Mouse (Mus musculus) ovary, postnatal 10 days (tissue): ENCODE data around the gene Eva1b.
"Not testable (repeated sequence)": the region's sequence is repeated elsewhere in the genome, so short reads cannot be mapped to it uniquely, and the experiment has no call there.

ENCODE experiments used
- DNase-seq: peaks from one replicate; pipeline ENCODE4 v3.0.0; 2022; ENCODE audit warnings: low spot score

Gene Eva1b

DNA sequence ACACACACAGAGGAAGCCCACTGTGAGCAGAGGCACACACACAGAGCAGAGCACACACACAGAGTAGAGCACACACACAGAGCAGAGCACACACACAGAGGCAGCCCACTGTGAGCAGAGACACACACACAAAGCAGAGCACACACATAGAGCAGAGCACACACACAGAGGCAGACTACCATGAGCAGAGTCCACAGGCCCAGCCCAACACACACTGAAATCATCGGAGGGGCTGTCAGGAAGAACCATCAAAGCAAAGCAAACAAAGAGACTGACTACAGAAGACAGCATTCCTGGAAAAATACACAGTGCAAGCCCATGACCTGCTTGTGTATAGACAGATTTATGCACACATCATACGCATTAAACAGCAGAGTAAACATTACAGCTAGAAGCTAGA lies 8.3 kb downstream of the Eva1b start:
- DNase-seq = no peak

DNA sequence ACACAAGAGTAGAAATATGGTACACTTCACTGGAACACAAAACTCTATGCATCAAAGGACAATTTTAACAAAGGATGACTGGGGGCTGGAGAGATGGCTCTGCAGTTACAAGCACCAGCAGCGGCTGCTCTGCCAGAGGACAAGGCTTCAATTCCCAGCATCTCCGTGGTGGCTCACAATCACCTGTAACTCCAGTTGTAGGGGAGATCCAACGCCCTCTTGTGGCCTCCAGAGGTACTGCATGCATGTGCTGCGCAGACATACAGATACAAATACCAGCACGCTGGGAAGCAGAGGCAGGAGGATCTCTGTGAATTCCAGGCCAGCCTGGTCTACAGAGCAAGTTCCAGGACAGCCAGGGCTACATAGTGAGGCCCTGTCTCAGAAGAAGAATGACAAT lies 9.1 kb downstream of the Eva1b start:
- no peak for DNase-seq

DNA sequence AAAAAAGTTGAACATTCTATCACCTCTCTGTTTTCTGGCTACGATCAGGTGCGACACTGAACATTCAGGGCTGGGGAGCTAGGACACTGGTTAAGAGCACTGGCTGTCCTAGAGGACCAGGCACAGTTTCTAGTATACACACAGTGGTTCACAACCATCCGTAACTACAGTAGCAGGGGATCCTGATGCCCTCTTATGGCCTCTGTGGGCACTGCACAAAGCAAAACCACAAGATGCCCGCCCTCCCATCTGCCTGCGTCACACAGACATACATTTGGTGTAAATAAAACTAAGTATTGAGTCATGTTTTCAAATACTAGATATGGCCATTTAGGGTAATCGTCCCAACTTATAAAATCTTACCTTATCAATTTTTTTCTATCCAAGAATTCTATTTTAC lies 10.0 kb downstream of the Eva1b start:
- no peak for DNase-seq

DNA sequence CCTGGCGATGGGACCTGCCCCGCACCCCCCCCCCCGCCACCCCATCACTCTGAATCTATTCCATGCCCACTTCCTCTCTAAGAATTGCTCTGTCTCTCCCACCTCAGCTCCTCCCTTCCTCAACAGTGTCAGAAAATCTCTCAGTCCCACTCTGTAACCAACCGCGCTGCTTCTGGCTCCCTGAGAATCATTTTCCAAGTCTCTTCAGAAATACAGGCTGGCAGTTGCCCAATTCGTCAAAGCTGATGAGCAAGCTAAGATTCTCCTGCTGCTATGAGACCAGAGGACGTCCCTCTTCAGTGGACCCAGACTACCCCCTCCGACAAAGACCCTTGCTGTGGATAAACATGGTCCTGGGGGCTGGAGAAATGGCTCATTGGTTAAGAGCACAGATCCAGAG lies 11.9 kb downstream of the Eva1b start:
- no peak for DNase-seq

DNA sequence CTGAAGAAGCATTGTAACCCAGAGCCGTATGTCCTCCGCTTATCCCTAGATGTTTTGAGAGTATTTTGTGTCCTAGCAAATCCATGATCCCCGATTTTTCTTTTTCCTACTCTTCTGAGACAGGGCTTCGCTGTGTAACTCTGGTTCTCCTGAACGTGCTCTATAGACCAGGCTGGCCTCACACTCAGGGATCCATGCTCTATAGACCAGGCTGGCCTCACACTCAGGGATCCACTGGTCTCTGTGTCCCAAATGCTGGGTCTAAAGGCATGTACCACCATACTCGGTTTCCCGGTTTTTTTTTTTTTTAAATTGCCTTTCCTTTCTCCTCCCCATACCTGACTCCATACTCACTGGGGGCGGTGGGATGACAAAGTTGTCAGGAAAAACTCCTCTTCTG lies 13.4 kb downstream of the Eva1b start:
- DNase-seq = no peak

DNA sequence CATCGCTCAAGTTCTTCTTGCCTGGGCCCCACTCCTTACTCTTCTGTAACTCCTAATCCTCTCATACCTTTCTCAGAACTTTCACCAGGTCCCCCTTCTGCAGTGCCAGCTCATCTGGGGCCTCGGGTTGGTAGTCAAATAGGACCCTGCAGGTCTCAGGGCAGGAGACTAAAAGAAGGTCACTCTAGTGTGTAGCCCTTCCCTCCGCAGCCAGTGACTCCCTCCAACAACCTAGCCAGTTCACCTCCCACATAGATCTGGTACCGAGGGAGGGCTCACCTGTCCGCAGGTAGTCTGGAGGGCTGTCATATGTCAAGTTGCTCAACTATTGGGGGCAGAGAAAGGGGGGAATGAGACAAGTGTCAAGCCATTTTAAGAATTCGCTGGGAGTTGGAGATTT lies 13.9 kb downstream of the Eva1b start:
- no peak for DNase-seq

DNA sequence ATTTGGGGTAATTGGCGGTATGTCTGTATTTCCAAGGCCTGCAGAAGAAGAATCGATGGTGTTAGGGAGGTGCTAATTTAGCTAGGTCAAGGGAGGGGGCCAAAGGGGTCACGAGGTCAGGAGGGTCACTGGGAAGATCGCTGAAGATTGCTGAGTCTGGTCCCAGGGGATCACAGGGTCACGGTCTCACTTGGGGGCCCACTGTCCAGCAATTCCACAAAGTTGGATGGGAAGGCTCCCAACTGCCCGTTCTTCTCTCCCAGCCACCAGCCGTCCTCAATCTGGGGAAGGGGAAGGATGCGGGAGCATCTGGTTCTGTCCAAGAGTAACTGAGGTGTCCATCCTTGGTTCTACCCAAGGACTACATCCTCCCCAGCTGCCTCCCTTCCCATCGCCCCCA lies 14.4 kb downstream of the Eva1b start:
- DNase-seq = no peak

DNA sequence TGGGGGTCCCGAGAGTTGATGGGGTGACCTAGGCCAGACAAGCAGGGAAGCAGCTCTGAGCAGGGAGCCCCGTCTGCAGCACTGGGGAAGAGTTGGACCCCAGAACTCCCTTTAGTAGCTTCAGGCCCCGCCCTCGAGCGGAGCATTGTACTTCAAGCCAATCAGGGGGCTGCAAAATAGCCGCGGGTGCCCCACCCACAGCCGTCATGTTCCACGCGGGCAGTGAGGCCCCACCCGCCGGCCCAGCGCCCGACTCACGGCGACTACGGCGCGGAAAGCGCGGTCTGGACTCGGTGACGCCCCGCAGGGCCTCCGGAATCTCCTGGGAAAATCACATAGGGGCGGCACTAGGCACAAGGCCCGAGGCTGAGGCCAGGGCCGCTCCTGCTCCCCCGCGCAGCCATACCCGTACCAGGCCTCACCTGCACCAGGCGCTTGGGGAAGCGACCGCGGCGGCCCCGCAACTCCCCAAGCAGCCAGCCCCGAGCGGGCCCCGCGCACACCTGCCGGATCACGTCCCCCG lies 15.1 kb downstream of the Eva1b start:
- DNase-seq = peak; percentile 73

DNA sequence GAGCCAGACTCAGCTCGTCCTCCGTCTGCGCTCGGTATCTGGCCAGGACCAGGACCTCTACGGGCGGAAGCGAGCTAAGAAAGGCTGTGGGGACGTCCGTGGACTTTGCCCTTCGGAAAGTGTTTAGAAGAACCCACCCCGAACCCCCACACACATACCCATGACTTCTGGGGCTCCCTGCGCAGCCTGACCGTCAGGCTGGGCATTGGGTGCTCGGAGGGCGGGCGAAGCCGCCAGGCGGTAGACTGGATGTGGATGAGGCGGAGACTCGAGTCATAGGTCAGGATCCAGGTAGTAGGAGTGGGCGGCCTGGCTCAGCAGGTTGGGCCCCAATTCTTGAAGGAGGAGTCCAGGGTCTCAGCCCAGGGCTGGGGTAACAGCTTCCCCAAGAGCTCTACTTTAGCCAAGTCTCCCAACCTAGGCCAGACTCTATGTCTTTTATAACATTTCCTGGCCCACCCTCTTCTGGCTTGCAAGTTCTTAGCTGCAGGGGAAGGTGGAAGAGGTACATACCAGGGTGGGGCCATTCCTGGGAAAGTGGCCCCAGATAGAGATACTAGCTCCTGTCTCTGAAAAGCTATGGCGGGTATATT lies 15.6 kb downstream of the Eva1b start, which contains the start of gene Sh3d21:
Gene Sh3d21, minus strand, starts transcription at position 425 of the 593 bp plus-strand sequence.
- DNase-seq = no peak

DNA sequence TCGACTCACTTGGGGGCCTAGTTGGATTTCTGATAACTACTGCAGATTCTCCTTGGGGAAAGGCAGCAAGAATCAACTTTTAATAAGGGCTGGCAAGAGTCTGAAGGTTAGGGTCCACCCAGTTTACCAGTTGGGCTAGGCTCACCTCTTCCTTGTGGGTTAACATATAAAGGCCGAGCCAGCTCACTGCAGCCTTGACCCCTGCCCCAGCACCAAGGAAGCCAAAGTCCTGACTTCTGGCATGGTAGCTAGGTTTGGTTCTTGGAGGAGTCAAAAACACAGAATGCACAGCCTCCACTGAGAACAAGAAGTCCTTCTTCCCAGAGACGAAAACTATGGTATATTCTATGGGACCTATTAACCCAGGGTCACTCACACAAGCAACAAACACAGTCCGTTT lies 16.1 kb downstream of the Eva1b start:
- DNase-seq = no peak

DNA sequence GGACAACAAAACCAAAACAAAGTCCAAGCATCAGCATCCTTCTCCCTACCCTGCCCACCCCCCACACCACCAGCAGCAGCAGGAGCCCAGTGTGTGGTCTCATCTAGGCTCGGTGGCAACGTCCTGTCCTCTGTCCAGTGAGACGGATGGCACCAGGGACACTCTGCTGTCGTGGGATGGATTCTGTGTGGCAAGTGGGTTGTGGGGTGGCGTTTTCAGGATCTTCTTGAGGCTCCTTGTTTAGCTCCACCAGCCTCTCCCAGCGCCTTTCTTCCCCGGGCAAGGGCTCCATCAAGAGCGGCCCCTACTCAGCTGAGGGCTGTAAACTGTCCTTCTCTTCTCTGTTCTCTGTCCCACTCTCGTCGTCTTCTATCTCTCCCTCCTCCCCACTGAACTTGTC lies 17.5 kb downstream of the Eva1b start:
- not testable (repeated sequence) for DNase-seq

DNA sequence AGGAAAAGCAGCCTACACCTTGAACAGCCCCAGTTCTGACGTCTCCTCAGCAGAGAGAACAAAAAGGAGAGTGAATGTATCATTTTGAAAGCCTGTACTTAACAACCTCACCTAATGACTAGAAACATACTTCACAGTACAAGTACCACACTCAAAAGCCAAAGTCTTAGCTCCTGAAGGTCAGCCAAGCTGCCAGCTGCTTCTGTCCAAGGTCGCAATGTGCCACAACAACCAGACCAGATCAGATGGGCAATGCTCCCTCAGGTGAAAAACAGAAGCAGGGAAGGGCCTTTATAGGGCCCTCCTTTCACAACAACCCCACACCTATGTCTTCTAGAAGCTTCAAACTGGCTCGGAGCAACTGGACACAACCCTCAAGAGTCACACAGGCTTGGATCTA lies 18.5 kb downstream of the Eva1b start:
- DNase-seq = no peak

DNA sequence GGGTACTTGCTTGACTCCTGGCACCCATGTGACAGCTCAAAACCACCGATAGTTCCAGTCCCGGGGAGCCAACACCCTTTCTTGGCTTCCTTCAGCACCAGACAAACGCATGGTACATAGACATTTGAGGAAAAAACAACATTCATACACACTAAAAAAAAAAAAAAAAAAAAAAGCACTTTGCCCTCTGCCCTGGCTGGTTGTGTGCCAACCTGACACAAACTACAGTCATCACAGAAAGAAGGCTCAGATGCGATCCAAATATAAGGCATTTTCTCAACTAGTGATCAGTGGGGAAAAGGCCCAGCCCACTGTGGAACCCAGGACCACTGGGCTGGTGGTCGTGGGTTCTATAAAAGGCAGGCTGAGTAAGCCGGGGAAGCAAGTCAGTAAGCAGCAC lies 21.3 kb downstream of the Eva1b start:
- no peak for DNase-seq

DNA sequence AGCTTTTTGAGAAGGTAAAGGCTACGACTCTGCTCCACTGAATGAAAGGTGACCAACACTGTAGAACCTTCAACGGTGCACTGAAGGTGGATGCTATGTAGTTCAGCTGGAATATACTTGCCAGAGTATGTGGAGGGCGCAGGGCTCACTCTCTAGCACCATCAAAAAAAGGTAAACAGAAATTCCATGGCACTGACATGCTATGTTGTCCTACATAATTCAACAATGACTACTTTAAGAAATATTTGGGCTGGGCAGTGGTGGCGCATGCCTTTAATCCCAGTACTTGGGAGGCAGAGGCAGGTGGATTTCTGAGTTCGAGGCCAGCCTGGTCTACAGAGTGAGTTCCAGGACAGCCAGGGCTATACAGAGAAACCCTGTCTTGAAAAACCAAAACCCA lies 23.2 kb downstream of the Eva1b start:
- DNase-seq = not testable (repeated sequence)

DNA sequence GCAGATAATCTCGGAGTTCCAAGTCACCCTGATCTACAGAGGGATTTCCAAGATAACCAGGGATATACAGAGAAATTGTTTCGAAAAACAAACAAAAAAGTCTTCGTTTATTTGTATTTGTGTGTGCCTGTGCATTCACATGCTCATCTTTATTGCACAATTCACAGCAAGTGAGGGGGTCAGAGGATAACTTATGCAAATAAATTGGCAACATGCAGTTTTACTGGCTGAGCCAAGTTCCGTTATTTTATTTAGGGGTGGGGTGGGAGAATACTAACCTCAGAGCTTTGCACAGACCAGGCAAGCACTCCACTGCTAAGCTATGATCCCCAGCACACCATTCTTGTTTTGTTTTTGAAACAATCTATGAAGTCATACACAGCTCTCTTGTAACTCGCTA lies 26.3 kb downstream of the Eva1b start:
- DNase-seq = no peak

DNA sequence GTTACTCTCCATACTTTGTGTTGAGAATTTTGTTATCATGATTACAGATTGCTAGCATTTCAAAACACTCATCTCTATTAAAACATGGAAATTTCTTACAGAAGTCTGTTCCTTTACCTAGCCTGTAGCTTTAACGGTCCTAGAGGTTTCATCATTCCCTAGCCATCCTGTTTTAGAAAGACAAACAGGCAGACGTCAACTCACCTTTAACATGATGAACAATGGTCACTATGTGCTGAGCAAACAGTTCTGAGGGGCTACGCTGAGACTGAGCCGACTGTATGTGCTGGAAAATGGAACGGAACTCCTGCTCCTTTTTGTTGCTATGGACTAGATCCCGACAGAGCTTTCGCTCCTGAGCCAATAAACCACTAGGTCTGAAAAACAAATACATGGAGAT lies 28.4 kb downstream of the Eva1b start:
- not testable (repeated sequence) for DNase-seq

DNA sequence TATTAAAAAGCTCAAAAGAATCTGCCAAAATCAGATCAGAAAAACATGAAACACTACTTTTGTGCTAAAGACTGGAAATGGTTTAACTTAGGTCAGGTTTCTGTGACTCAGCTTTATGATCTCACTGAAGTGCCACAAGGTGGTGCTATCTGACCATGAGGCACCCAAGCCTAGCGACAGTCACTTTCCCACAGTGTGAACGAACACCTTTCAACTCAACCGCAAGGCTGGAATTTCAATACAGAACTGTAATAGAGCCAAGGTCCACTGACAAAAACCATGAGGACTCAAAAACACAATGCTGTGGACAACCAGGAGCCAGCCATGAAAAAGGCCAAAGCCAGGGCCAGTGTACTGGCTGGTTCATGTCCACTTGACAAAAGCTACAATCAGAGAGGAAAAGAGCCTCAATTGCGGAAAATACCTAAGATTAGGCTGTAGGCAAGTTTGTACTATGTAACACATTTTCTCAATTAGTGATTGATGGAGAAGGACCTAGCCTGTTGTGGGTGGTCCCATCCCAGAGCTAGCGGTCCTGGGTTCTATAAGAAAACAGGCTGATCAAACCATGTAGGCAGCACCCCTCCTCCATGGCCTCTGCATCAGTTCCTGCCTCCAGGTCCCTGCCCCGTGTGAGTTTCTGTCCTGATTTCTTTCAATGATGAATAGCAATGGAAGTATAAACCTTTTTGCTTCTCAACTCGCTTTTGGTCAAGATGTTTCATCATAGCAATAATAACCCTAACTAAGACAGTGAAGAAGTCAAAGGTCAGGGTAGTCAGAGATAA lies 33.8 kb downstream of the Eva1b start:
- DNase-seq = no peak

DNA sequence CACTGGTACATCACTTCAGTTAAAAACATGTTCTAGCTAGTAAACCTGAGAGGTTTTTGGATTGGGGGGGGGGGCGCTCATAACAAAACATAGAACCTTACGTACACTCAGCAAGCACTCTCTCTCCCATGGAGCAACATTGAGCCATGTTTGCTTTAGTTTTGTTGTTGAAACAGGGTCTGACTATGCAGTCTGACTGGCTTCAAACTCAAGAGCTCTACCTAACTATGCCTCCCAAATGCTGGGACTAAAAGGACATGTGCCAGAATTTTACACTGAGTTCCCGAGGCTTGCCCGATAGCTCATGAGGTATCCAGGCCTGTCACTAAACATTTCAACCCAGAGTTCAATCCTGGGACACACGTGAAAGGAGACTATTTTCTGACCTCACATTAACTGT lies 35.5 kb downstream of the Eva1b start:
- DNase-seq = no peak

DNA sequence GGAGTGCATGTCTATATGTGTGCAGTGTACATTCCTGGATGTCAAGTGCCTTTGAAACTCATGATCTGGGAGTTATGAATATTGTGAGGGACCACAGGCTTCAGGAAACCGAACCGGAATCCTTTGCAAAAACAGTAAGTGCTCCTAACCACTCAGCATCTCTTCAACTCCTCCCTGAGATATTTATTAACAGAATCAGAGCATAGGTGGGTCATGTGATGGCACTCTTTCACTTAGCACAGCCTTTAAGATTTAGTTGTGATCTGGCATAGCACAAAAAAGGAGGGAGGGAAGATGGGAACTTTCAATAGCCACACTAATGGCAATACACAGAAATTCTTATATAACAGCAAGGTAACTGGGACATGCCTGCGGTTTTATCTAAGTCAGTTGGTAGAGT lies 39.6 kb downstream of the Eva1b start:
- no peak for DNase-seq

DNA sequence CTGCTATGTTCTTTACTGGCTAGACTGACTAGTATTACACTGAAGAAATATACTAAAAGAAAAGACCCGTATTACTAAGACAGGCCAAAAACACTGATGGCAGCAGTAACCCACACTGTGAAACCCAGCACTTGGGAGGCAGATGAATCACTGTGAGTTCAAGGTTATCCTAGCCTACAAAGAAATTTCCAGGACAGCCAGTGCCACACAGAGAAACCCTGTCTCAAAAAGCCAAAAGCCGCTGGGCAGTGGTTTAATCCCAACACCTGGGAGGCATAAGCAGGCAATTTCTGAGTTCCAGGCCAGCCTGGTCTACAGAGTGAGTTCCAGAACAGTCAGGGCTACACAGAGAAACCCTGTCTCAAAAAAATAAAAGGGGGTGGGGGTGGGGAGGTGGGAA lies 43.1 kb downstream of the Eva1b start:
- no peak for DNase-seq

DNA sequence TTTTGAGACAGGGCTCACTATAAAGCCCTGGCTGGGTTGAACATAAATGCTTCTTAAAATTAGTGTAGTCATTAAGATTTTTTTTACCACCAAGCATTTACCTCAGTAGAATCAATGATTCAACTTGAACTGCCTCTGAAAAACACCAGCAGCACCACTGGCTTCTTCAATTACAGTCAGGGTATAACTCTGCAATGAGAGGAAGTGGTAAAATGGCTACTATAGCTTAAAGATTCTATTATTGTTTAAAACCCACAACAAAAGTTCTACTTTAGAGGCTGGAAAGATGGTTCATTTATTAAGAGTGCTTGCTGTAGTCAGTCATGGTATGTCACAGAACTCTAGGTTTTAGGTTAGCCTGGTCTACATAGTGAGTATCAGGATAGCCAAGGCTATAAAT lies 46.7 kb downstream of the Eva1b start:
- DNase-seq = no peak

DNA sequence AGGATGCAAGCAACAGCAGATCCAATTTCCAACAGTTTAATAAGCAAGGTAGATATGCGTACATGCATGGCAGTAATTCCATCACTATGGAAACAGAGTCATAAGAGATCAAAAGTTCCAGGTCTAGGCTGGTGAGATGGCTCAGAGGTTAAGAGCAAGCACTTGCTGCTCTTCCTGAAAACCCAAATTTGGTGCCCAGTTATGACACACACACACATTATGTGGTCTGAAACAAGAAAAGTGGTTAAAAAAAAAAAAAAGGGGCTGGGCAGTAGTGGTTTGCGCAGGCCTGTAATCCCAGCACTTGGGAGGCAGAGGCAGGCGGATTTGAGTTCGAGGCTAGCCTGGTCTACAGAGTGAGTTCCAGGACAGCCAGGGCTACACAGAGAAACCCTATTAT lies 47.4 kb downstream of the Eva1b start:
- DNase-seq = no peak

DNA sequence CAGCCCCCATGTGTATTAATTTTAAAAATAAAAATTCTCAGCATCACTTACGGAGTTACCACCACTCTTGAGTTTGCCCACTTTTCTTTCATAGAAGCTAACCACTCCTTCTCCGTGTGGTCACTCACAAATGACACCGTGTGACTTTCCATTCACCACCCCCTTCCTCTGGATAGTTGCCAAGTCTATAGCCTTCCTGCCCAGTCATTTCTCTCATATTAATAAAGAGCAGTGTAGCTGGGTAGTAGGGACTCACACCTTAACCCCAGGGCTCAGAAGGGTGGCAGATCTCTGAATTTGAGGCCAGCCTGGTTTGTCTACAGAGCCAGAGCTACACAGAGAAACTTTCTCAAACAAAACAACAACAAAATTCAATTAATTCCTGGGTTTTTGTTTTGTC lies 49.9 kb downstream of the Eva1b start:
- DNase-seq = no peak
